ENCODE assay signal across 15 mouse cellular contexts in genomic region chr5:18330726-18331125, GRCm38 (mm10). TPM values are rescaled to one million over a fixed set of nuclear protein-coding genes. Genes with fewer than 3 reads are reported as not detected.
A peak's percentile ranks its signal among the peaks of the same experiment; 100 is the strongest.
DNase-seq lines count a peak whose midpoint lies in the region; ATAC-seq lines count a peak whose summit lies in the region.
"Had no signal": no experiment of that assay in that cellular context is flagged by ENCODE, and none has a peak within 500 bp of the region (broad histone marks: within the 10 kb centered on the region; RNA-seq: fewer than 3 reads in every experiment).

No protein-coding gene starts in this region.

- H3K27ac ChIP-seq in limb, embryonic 15.5 days = peak overlapping the region; percentile 33; the same call in 1 of the 2 replicates
- H3K27ac ChIP-seq in limb, embryonic 10.5 days = no peak overlapping the region
- peak overlapping the region; percentile 62 for H3K27ac ChIP-seq in heart, embryonic 15.5 days
- H3K27ac ChIP-seq: liver, embryonic 14.5 days had no signal

- 33% methylated on average over 8 of the region's 8 CpGs for WGBS in limb, embryonic 15.5 days
- 58% methylated on average over 8 of the region's 8 CpGs for WGBS in limb, embryonic 10.5 days
- 29% methylated on average over 8 of the region's 8 CpGs for WGBS in heart, embryonic 15.5 days

- H3K4me2 ChIP-seq in limb, embryonic 15.5 days = no peak overlapping the region
- peak overlapping the region; percentile 41 for H3K4me2 ChIP-seq in heart, embryonic 15.5 days

- no peak overlapping the region for H3K4me3 ChIP-seq in limb, embryonic 15.5 days
- H3K4me3 ChIP-seq in limb, embryonic 10.5 days = no peak overlapping the region
- H3K4me3 ChIP-seq in heart, embryonic 15.5 days = no peak overlapping the region
- H3K4me3 ChIP-seq: megakaryocyte, embryonic 14.5 days; myocyte had no signal

- peak; percentile 85 for DNase-seq in heart, adult 11 months
- no peak for DNase-seq in heart, adult 9 months (ENCODE audit: low spot score in 2 of 2)
- DNase-seq in limb, embryonic 10.5 days (ENCODE audit: low spot score) = no peak
- peak; percentile 11 for DNase-seq in embryo, embryonic 10.5 days (ENCODE audit: low spot score)
- no peak for DNase-seq in gastrocnemius, postnatal 14 days
- DNase-seq: cerebellum, postnatal 10 days; thymus, postnatal 4 days had no signal

- no peaks in the 10 kb centered on the region for H3K36me3 ChIP-seq in limb, embryonic 15.5 days
- no peaks in the 10 kb centered on the region for H3K36me3 ChIP-seq in limb, embryonic 10.5 days
- no peaks in the 10 kb centered on the region for H3K36me3 ChIP-seq in heart, embryonic 15.5 days

- H3K9ac ChIP-seq in limb, embryonic 15.5 days = no peak overlapping the region
- H3K9ac ChIP-seq in heart, embryonic 15.5 days = no peak overlapping the region
- H3K9ac ChIP-seq: liver, embryonic 14.5 days had no signal

- no peak for ATAC-seq in limb, embryonic 15.5 days (ENCODE audit: insufficient number of reproducible peaks, low FRiP score, low TSS enrichment, low read depth)
- ATAC-seq in heart, embryonic 15.5 days (replicated peaks; ENCODE audit: insufficient number of reproducible peaks, insufficient read depth, low FRiP score, low read depth) = peak; percentile 85; the same call in 1 of the 2 replicates
- no peak for ATAC-seq in erythroblast, adult 5-6 weeks (replicated peaks; ENCODE audit: low FRiP score, poor library complexity, severe bottlenecking)
- ATAC-seq: activated CD4-positive, CD25-positive, alpha-beta regulatory T cell, adult 4 months; intestine, embryonic 16.5 days had no signal

- H3K4me1 ChIP-seq in limb, embryonic 15.5 days = peaks cover 3% of the 10 kb centered on the region; the same call in 1 of the 2 replicates
- no peaks in the 10 kb centered on the region for H3K4me1 ChIP-seq in limb, embryonic 10.5 days
- peaks cover 4% of the 10 kb centered on the region; the same call in 1 of the 2 replicates for H3K4me1 ChIP-seq in heart, embryonic 15.5 days (replicated peaks)
- H3K4me1 ChIP-seq: megakaryocyte, embryonic 14.5 days had no signal

- intact Hi-C loops in gastrocnemius, postnatal 14 days (cut with DNase I; ENCODE audit: low total_unique reads) = no loop called here

- H3K27me3 ChIP-seq in limb, embryonic 15.5 days = no peaks in the 10 kb centered on the region
- no peaks in the 10 kb centered on the region for H3K27me3 ChIP-seq in limb, embryonic 10.5 days (ENCODE audit: low read depth, poor library complexity, severe bottlenecking)
- H3K27me3 ChIP-seq in heart, embryonic 15.5 days = no peaks in the 10 kb centered on the region
- H3K27me3 ChIP-seq: megakaryocyte, embryonic 14.5 days had no signal

- no peaks in the 10 kb centered on the region for H3K9me3 ChIP-seq in limb, embryonic 15.5 days
- no peaks in the 10 kb centered on the region for H3K9me3 ChIP-seq in limb, embryonic 10.5 days (replicated peaks)
- H3K9me3 ChIP-seq in heart, embryonic 15.5 days (replicated peaks) = no peaks in the 10 kb centered on the region

RNA-seq across cellular contexts. Expression of gene Gnai1, which starts 29.4 kb away (rescaled TPM):
- 32.9 and 35.1 TPM in 2 replicates for polyA plus RNA-seq in limb, embryonic 15.5 days (2015; fragmentation: Nextera tagmentation; extraction: Ambion mirVana)
- 15.5 and 16.4 TPM in 2 replicates for polyA plus RNA-seq in limb, embryonic 10.5 days (2016; fragmentation: Nextera tagmentation; extraction: Ambion mirVana)
- polyA plus RNA-seq in heart, embryonic 15.5 days (2015; fragmentation: Nextera tagmentation; extraction: Ambion mirVana) = 24.8 and 25.3 TPM in 2 replicates
- total RNA-seq in gastrocnemius, postnatal 14 days (2021) = 1 to 10 TPM; 6.5 to 7.8 TPM
- total RNA-seq in erythroblast, adult 5-6 weeks (2015; ENCODE audit: low replicate concordance) = not detected in 2 replicates
- total RNA-seq in erythroblast, adult 5-6 weeks (2017; ENCODE audit: low replicate concordance) = 0.26 TPM in 1 of 2 replicates, not detected in the other
- polyA plus RNA-seq: activated CD4-positive, CD25-positive, alpha-beta regulatory T cell, adult 4 months had no signal

Comparison
In these comparisons a context has a peak if more than half of its experiments do, and no peak if none do; other contexts are left out.
1. DNase-seq: peak in heart, adult 11 months (single experiment) and embryo, embryonic 10.5 days (single experiment); none in heart, adult 9 months (0 of 2), limb, embryonic 10.5 days (single experiment) and gastrocnemius, postnatal 14 days (single experiment).